Comparison of ENCODE assay signal across 22 mouse cellular contexts in genomic region chr11:94266155-94266554, GRCm38 (mm10). TPM values are rescaled to one million over a fixed set of nuclear protein-coding genes. Genes with fewer than 3 reads are reported as not detected.
A peak's percentile ranks its signal among the peaks of the same experiment; 100 is the strongest.
DNase-seq lines count a peak whose midpoint lies in the region; ATAC-seq and TF ChIP-seq lines count a peak whose summit lies in the region.
"Not testable (repeated sequence)": the region's sequence is repeated elsewhere in the genome, so short reads cannot be mapped to it uniquely, and the experiment has no call there.
"Had no signal": no experiment of that assay in that cellular context is flagged by ENCODE, and none has a peak within 500 bp of the region (broad histone marks: within the 10 kb centered on the region; RNA-seq: fewer than 3 reads in every experiment).

No protein-coding gene starts in this region.

- TF ChIP-seq POLR2A in MEL (IDR thresholded peaks at IDR 0.05; ENCODE audit: control insufficient read depth in 1 of 2, insufficient read depth in 1 of 2, low read depth in 1 of 2, low read length in 2 of 2, poor library complexity in 1 of 2) = not testable (repeated sequence)

- not testable (repeated sequence) for DNase-seq in MEL (ENCODE audit: low read depth, low spot score); heart, postnatal 0 days (ENCODE audit: low spot score)

- not testable (repeated sequence) for TF ChIP-seq CTCF in MEL (IDR thresholded peaks at IDR 0.05 in 2 of 3, conservative IDR thresholded peaks at IDR 0.05 in 1 of 3; ENCODE audit: control insufficient read depth in 1 of 3, insufficient read depth in 1 of 3, low read depth in 2 of 3, low read length in 3 of 3, poor library complexity in 1 of 3, severe bottlenecking in 1 of 3); heart, postnatal 0 days (IDR thresholded peaks at IDR 0.05; ENCODE audit: low read depth)

- H3K4me2 ChIP-seq in heart, postnatal 0 days (ENCODE audit: low read depth, low read length) = not testable (repeated sequence)
- H3K4me2 ChIP-seq in liver, embryonic 12.5 days = peak overlapping the region; percentile 76
- H3K4me2 ChIP-seq in liver, embryonic 15.5 days = peak overlapping the region; percentile 76
- 0 out of 2 replicates have a peak overlapping the region, but pooled peaks have one; percentile 57 for H3K4me2 ChIP-seq in stomach, embryonic 15.5 days

- 86% methylated on average over 3 of the region's 3 CpGs for WGBS in heart, postnatal 0 days
- WGBS in liver, embryonic 12.5 days (ENCODE audit: insufficient replicate concordance) = 31% methylated on average over 3 of the region's 3 CpGs
- WGBS in liver, embryonic 15.5 days (ENCODE audit: insufficient replicate concordance) = 28% methylated on average over 3 of the region's 3 CpGs
- WGBS in stomach, embryonic 15.5 days = 68% methylated on average over 3 of the region's 3 CpGs

- peaks cover 8 to 23% of the 10 kb centered on the region in 2 experiments for H3K4me1 ChIP-seq in MEL (ENCODE audit: control insufficient read depth in 1 of 2, insufficient read depth in 2 of 2, low read length in 2 of 2)
- H3K4me1 ChIP-seq in heart, postnatal 0 days (ENCODE audit: control insufficient read depth, insufficient read depth) = not testable (repeated sequence)
- peaks cover 55% of the 10 kb centered on the region for H3K4me1 ChIP-seq in liver, embryonic 12.5 days
- H3K4me1 ChIP-seq in liver, embryonic 15.5 days (replicated peaks) = peaks cover 65% of the 10 kb centered on the region
- H3K4me1 ChIP-seq in stomach, embryonic 15.5 days = peaks cover 11% of the 10 kb centered on the region; the same call in 1 of the 2 replicates

- peak overlapping the region; percentile 49 for H3K9ac ChIP-seq in MEL (ENCODE audit: control insufficient read depth, low read depth, low read length, poor library complexity, severe bottlenecking)
- not testable (repeated sequence) for H3K9ac ChIP-seq in heart, postnatal 0 days (replicated peaks; ENCODE audit: low read depth, low read length); liver, embryonic 15.5 days; stomach, embryonic 15.5 days
- H3K9ac ChIP-seq in liver, embryonic 12.5 days = peak overlapping the region; percentile 53; the same call in 1 of the 2 replicates

- not testable (repeated sequence) for H3K27me3 ChIP-seq in MEL (ENCODE audit: control insufficient read depth in 1 of 2, insufficient read depth in 2 of 2, low read length in 2 of 2); heart, postnatal 0 days (ENCODE audit: control insufficient read depth, insufficient read depth, low read length); liver, embryonic 12.5 days (replicated peaks); liver, embryonic 15.5 days; stomach, embryonic 15.5 days (replicated peaks)

- not testable (repeated sequence) for H3K27ac ChIP-seq in MEL (ENCODE audit: control insufficient read depth, low read depth, low read length); stomach, embryonic 15.5 days
- 0 out of 2 replicates have a peak overlapping the region, but pooled peaks have one; percentile 68 for H3K27ac ChIP-seq in heart, postnatal 0 days (ENCODE audit: low read depth)
- peak overlapping the region; percentile 85 for H3K27ac ChIP-seq in liver, embryonic 12.5 days
- H3K27ac ChIP-seq in liver, embryonic 15.5 days (replicated peaks) = peak overlapping the region; percentile 87

- not testable (repeated sequence) for TF ChIP-seq RAD21 in MEL (IDR thresholded peaks at IDR 0.05; ENCODE audit: low read depth, low read length)

- peak overlapping the region; percentile 53 to 67 for H3K4me3 ChIP-seq in MEL (ENCODE audit: control insufficient read depth in 1 of 2, insufficient read depth in 1 of 2, low read depth in 2 of 2, low read length in 2 of 2)
- not testable (repeated sequence) for H3K4me3 ChIP-seq in heart, postnatal 0 days (ENCODE audit: low read depth, low read length); liver, embryonic 15.5 days (replicated peaks); stomach, embryonic 15.5 days (replicated peaks)
- peak overlapping the region; percentile 51; the same call in 1 of the 2 replicates for H3K4me3 ChIP-seq in liver, embryonic 12.5 days

- TF ChIP-seq EP300 in MEL (IDR thresholded peaks at IDR 0.05; ENCODE audit: low read depth in 1 of 2, low read length in 2 of 2); heart, postnatal 0 days (IDR thresholded peaks at IDR 0.05; ENCODE audit: low read depth): not testable (repeated sequence)

- ATAC-seq in granulocyte monocyte progenitor cell, adult 5-6 weeks (replicated peaks; ENCODE audit: poor library complexity, severe bottlenecking) = peak; percentile 54
- ATAC-seq in heart, postnatal 0 days (ENCODE audit: insufficient read depth, low read depth); liver, embryonic 12.5 days; liver, embryonic 15.5 days (ENCODE audit: insufficient read depth); stomach, embryonic 15.5 days (ENCODE audit: insufficient read depth, low FRiP score, low read depth): not testable (repeated sequence)
- ATAC-seq in megakaryocyte, adult 5-6 weeks (ENCODE audit: poor library complexity, severe bottlenecking) = peak; percentile 63

- H3K9me3 ChIP-seq in MEL (replicated peaks; ENCODE audit: insufficient read depth, low read length); heart, postnatal 0 days (replicated peaks; ENCODE audit: control insufficient read depth, low read length); liver, embryonic 12.5 days (replicated peaks); liver, embryonic 15.5 days (replicated peaks); stomach, embryonic 15.5 days: not testable (repeated sequence)

- not testable (repeated sequence) for H3K79me2 ChIP-seq in MEL (ENCODE audit: control insufficient read depth, insufficient read depth, low read length, poor library complexity)

- H3K36me3 ChIP-seq in MEL (ENCODE audit: control insufficient read depth in 1 of 2, insufficient read depth in 2 of 2, low read length in 2 of 2); heart, postnatal 0 days (replicated peaks; ENCODE audit: control insufficient read depth, insufficient read depth, low read length); liver, embryonic 12.5 days; liver, embryonic 15.5 days (replicated peaks); stomach, embryonic 15.5 days: not testable (repeated sequence)

RNA-seq across cellular contexts. Expression of gene Gm21885, which starts 15.5 kb away (rescaled TPM):
- not detected in 2 replicates for total RNA-seq in MEL (2012; rRNA removed)
- polyA plus RNA-seq in MEL (2012; ENCODE audit: insufficient read depth in 1 of 2, insufficient read length in 2 of 2, low read depth in 1 of 2, low replicate concordance in 2 of 2, missing spikeins in 1 of 2) = under 1 TPM in 1 of 2 experiments, not detected in 1; 0.74 TPM
- total RNA-seq in granulocyte monocyte progenitor cell, adult 5-6 weeks (2014; fragmentation: Nextera tagmentation) = not detected in 2 replicates
- not detected in 2 replicates for total RNA-seq in granulocyte monocyte progenitor cell, adult 5-6 weeks (2017)
- not detected in 2 replicates for total RNA-seq in heart, postnatal 0 days (2014; rRNA removed; ENCODE audit: low replicate concordance)
- polyA plus RNA-seq in heart, postnatal 0 days (2015; fragmentation: Nextera tagmentation; extraction: Ambion mirVana) = 0.15 and 0.30 TPM in 2 replicates
- 0.29 TPM in 1 of 2 replicates, not detected in the other for polyA plus RNA-seq in liver, embryonic 12.5 days (2016; fragmentation: Nextera tagmentation; extraction: Ambion mirVana)
- 0.15 TPM in 1 of 2 replicates, not detected in the other for polyA plus RNA-seq in liver, embryonic 15.5 days (2015; fragmentation: Nextera tagmentation; extraction: Ambion mirVana)
- total RNA-seq in megakaryocyte, adult 5-6 weeks (2015) = not detected in 2 replicates
- not detected in 2 replicates for total RNA-seq in megakaryocyte, adult 5-6 weeks (2017)
- 6.4 and 10.9 TPM in 2 replicates for polyA plus RNA-seq in stomach, embryonic 15.5 days (2015; fragmentation: Nextera tagmentation; extraction: Ambion mirVana)
- total RNA-seq: adrenal gland, adult 8-10 months; adrenal gland, postnatal 25 days; forebrain, postnatal 0 days; gastrocnemius, adult 2 months; gastrocnemius, postnatal 14 days; gastrocnemius, postnatal 4 days; heart, postnatal 10 days; hindbrain, postnatal 0 days had no signal
- polyA plus RNA-seq: brain, embryonic 14.5 days; C2C12; embryonic facial prominence, embryonic 11.5 days; forebrain, embryonic 14.5 days; forebrain, postnatal 0 days; frontal cortex, adult 2 months; heart, embryonic 12.5 days; hindbrain, embryonic 14.5 days; hindbrain, postnatal 0 days had no signal

RNA-seq across cellular contexts. Expression of gene Wfikkn2, which starts 20.4 kb away (rescaled TPM):
- not detected in 2 replicates for total RNA-seq in MEL (2012; rRNA removed)
- not detected for polyA plus RNA-seq in MEL (2012; ENCODE audit: insufficient read depth in 1 of 2, insufficient read length in 2 of 2, low read depth in 1 of 2, low replicate concordance in 2 of 2, missing spikeins in 1 of 2)
- not detected in 2 replicates for total RNA-seq in granulocyte monocyte progenitor cell, adult 5-6 weeks (2014; fragmentation: Nextera tagmentation)
- total RNA-seq in granulocyte monocyte progenitor cell, adult 5-6 weeks (2017) = 0.09 TPM in 1 of 2 replicates, not detected in the other
- total RNA-seq in heart, postnatal 0 days (2014; rRNA removed; ENCODE audit: low replicate concordance) = 0.76 and 2.7 TPM in 2 replicates
- polyA plus RNA-seq in heart, postnatal 0 days (2015; fragmentation: Nextera tagmentation; extraction: Ambion mirVana) = 1.6 and 1.7 TPM in 2 replicates
- 0.31 and 0.44 TPM in 2 replicates for polyA plus RNA-seq in liver, embryonic 12.5 days (2016; fragmentation: Nextera tagmentation; extraction: Ambion mirVana)
- polyA plus RNA-seq in liver, embryonic 15.5 days (2015; fragmentation: Nextera tagmentation; extraction: Ambion mirVana) = 0.15 TPM in 2 replicates
- not detected in 2 replicates for total RNA-seq in megakaryocyte, adult 5-6 weeks (2015)
- total RNA-seq in megakaryocyte, adult 5-6 weeks (2017) = not detected in 2 replicates
- polyA plus RNA-seq in stomach, embryonic 15.5 days (2015; fragmentation: Nextera tagmentation; extraction: Ambion mirVana) = 2.7 and 2.9 TPM in 2 replicates

RNA-seq across cellular contexts. Expression of gene Tob1, which starts 54.9 kb away (rescaled TPM):
- total RNA-seq in MEL (2012; rRNA removed) = 2.4 and 3.4 TPM in 2 replicates
- 1 to 10 TPM in 1 of 2 experiments, not detected in 1; 7.5 TPM for polyA plus RNA-seq in MEL (2012; ENCODE audit: insufficient read depth in 1 of 2, insufficient read length in 2 of 2, low read depth in 1 of 2, low replicate concordance in 2 of 2, missing spikeins in 1 of 2)
- total RNA-seq in granulocyte monocyte progenitor cell, adult 5-6 weeks (2014; fragmentation: Nextera tagmentation) = 2.9 and 4.5 TPM in 2 replicates
- total RNA-seq in granulocyte monocyte progenitor cell, adult 5-6 weeks (2017) = 1.1 and 4.9 TPM in 2 replicates
- 20.3 and 42.6 TPM in 2 replicates for total RNA-seq in heart, postnatal 0 days (2014; rRNA removed; ENCODE audit: low replicate concordance)
- polyA plus RNA-seq in heart, postnatal 0 days (2015; fragmentation: Nextera tagmentation; extraction: Ambion mirVana) = 69.3 and 72.5 TPM in 2 replicates
- polyA plus RNA-seq in liver, embryonic 12.5 days (2016; fragmentation: Nextera tagmentation; extraction: Ambion mirVana) = 13.6 and 13.8 TPM in 2 replicates
- polyA plus RNA-seq in liver, embryonic 15.5 days (2015; fragmentation: Nextera tagmentation; extraction: Ambion mirVana) = 12.8 and 13.0 TPM in 2 replicates
- total RNA-seq in megakaryocyte, adult 5-6 weeks (2015) = 15.5 and 17.8 TPM in 2 replicates
- total RNA-seq in megakaryocyte, adult 5-6 weeks (2017) = 13.5 and 19.3 TPM in 2 replicates
- polyA plus RNA-seq in stomach, embryonic 15.5 days (2015; fragmentation: Nextera tagmentation; extraction: Ambion mirVana) = 54.8 and 65.2 TPM in 2 replicates

RNA-seq across cellular contexts. Expression of gene Luc7l3, which starts 55.6 kb away (rescaled TPM):
- total RNA-seq in MEL (2012; rRNA removed) = 47.3 and 52.3 TPM in 2 replicates
- polyA plus RNA-seq in MEL (2012; ENCODE audit: insufficient read depth in 1 of 2, insufficient read length in 2 of 2, low read depth in 1 of 2, low replicate concordance in 2 of 2, missing spikeins in 1 of 2) = 10 to 100 TPM; 54.7 to 90.5 TPM
- total RNA-seq in granulocyte monocyte progenitor cell, adult 5-6 weeks (2014; fragmentation: Nextera tagmentation) = 172 and 209 TPM in 2 replicates
- 335 and 378 TPM in 2 replicates for total RNA-seq in granulocyte monocyte progenitor cell, adult 5-6 weeks (2017)
- total RNA-seq in heart, postnatal 0 days (2014; rRNA removed; ENCODE audit: low replicate concordance) = 17.9 and 29.2 TPM in 2 replicates
- polyA plus RNA-seq in heart, postnatal 0 days (2015; fragmentation: Nextera tagmentation; extraction: Ambion mirVana) = 49.2 and 51.9 TPM in 2 replicates
- 67.1 and 67.4 TPM in 2 replicates for polyA plus RNA-seq in liver, embryonic 12.5 days (2016; fragmentation: Nextera tagmentation; extraction: Ambion mirVana)
- polyA plus RNA-seq in liver, embryonic 15.5 days (2015; fragmentation: Nextera tagmentation; extraction: Ambion mirVana) = 35.5 and 36.8 TPM in 2 replicates
- total RNA-seq in megakaryocyte, adult 5-6 weeks (2015) = 115 and 130 TPM in 2 replicates
- total RNA-seq in megakaryocyte, adult 5-6 weeks (2017) = 283 and 293 TPM in 2 replicates
- polyA plus RNA-seq in stomach, embryonic 15.5 days (2015; fragmentation: Nextera tagmentation; extraction: Ambion mirVana) = 116 TPM in 2 replicates
